Mouse (Mus musculus) neural tube, embryonic 13.5 days (tissue): ENCODE measurements around the gene Cd33. TPM values are rescaled to one million over a fixed set of nuclear protein-coding genes. Genes with fewer than 3 reads are reported as not detected.

Experiments
- ATAC-seq: fragments of 200-750 bp; cut with Nextera tagmentation; 2 replicates; pipeline ENCODE4 v1.8.0; 2017; ENCODE audit warnings: low read depth, mild to moderate bottlenecking, moderate TSS enrichment, moderate library complexity
- H3K27ac ChIP-seq: fragments of 300-500 bp; sonication (generic); replicated peaks from 2 replicates; pipeline ENCODE4 v1.5.1; 2015; ENCODE audit warnings: moderate library complexity, mild to moderate bottlenecking, inconsistent platforms
- H3K27me3 ChIP-seq: fragments of 300-500 bp; sonication (generic); 2 replicates; pipeline ENCODE4 v1.6.1; 2015; ENCODE audit warnings: mild to moderate bottlenecking, inconsistent platforms
- H3K36me3 ChIP-seq: fragments of 300-500 bp; sonication (generic); 2 replicates; pipeline ENCODE4 v1.6.1; 2015; ENCODE audit warnings: mild to moderate bottlenecking, inconsistent platforms
- H3K4me1 ChIP-seq: fragments of 300-500 bp; sonication (generic); replicated peaks from 2 replicates; pipeline ENCODE4 v1.6.1; 2015; ENCODE audit warnings: inconsistent platforms
- H3K4me2 ChIP-seq: fragments of 300-500 bp; sonication (generic); 2 replicates; pipeline ENCODE4 v1.6.1; 2015; ENCODE audit warnings: inconsistent platforms, mild to moderate bottlenecking, moderate library complexity
- H3K4me3 ChIP-seq: fragments of 300-500 bp; sonication (generic); 2 replicates; pipeline ENCODE4 v1.5.1; 2015; ENCODE audit warnings: mild to moderate bottlenecking, inconsistent platforms
- H3K9ac ChIP-seq: fragments of 300-500 bp; sonication (generic); 2 replicates; pipeline ENCODE4 v1.6.1; 2015; ENCODE audit warnings: moderate library complexity, mild to moderate bottlenecking, inconsistent platforms
- H3K9me3 ChIP-seq: fragments of 300-500 bp; sonication (generic); 2 replicates; pipeline ENCODE4 v1.6.1; 2016; ENCODE audit warnings: inconsistent platforms
- WGBS: fragments of 180-500 bp; shearing (Covaris S2); methylation state at CpG from one replicate; pipeline ENCODE4 v1.1.7; 2015; 5-methylcytosine and 5-hydroxymethylcytosine counted together
- polyA plus RNA-seq: library from polyadenylated mRNA; unstranded; fragments of >200 nt; fragmentation: Nextera tagmentation; extraction: Ambion mirVana; gene quantifications from 2 replicates; pipeline ENCODE4 v1.2.1, GENCODE M21; 2015

Cd33 gene
- polyA plus RNA-seq, 1 experiment from 2014 or later: 1.5 TPM

DNA sequence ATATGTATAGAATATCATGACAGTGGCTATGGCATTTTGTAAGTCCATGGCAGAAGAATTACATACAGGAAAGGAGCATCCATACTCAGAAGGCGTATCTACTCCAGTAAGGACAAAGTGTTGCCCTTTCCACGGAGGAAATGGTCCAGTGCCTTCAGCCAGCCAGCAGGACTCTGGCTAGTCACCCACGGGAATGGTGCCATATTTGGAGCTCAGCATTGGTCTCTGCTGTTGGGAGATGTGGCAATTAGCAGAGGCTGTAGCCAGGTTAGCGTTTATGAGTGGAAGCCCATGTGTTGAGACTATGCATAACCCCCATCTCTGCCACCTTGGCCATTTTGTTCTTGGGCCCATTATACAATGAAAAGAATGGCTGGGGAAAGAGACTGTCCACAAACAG is 4.0 kb upstream of the Cd33 start:
- no peak overlapping the region for H3K9ac ChIP-seq
- 83% methylated on average over 4 of the region's 4 CpGs for WGBS
- H3K4me2 ChIP-seq: no peak overlapping the region
- H3K27me3 ChIP-seq: no peaks in the 10 kb centered on the region
- H3K4me1 ChIP-seq: no peaks in the 10 kb centered on the region
- ATAC-seq: no peak
- no peaks in the 10 kb centered on the region for H3K9me3 ChIP-seq
- no peak overlapping the region for H3K4me3 ChIP-seq
- no peaks in the 10 kb centered on the region for H3K36me3 ChIP-seq
- H3K27ac ChIP-seq: no peak overlapping the region

GRCm38 (mm10) chr7:43547666-43548065 is 3.4 kb upstream of the Cd33 start:
- Histone ChIP-seq H3K9ac (no peak overlapping the region), H3K27me3 (no peaks in the 10 kb centered on the region), H3K27ac (no peak overlapping the region), H3K4me1 (no peaks in the 10 kb centered on the region), H3K36me3 (no peaks in the 10 kb centered on the region), H3K4me2 (no peak overlapping the region), H3K9me3 (no peaks in the 10 kb centered on the region), H3K4me3 (no peak overlapping the region)
- ATAC-seq: no peak
- 45% methylated on average over 5 of the region's 5 CpGs for WGBS

- Histone ChIP-seq H3K9ac (no peak overlapping the region), H3K9me3 (no peaks in the 10 kb centered on the region), H3K36me3 (no peaks in the 10 kb centered on the region), H3K27ac (no peak overlapping the region), H3K4me3 (no peak overlapping the region), H3K4me2 (no peak overlapping the region), H3K4me1 (no peaks in the 10 kb centered on the region), H3K27me3 (no peaks in the 10 kb centered on the region)
- WGBS: 72% methylated on average over 7 of the region's 7 CpGs
- no peak for ATAC-seq
These were observed 1.7 kb upstream of the Cd33 start for GRCm38 (mm10) chr7:43545656-43546545.

GRCm38 (mm10) chr7:43538524-43538923 is 5.7 kb downstream of the Cd33 start:
- Histone ChIP-seq H3K9ac (no peak overlapping the region), H3K4me3 (no peak overlapping the region), H3K36me3 (no peaks in the 10 kb centered on the region), H3K27ac (no peak overlapping the region), H3K4me1 (no peaks in the 10 kb centered on the region), H3K27me3 (no peaks in the 10 kb centered on the region), H3K4me2 (no peak overlapping the region), H3K9me3 (no peaks in the 10 kb centered on the region)
- no peak for ATAC-seq
- WGBS: 75% methylated on average over 4 of the region's 4 CpGs

GRCm38 (mm10) chr7:43532936-43533505 is 11.2 kb downstream of the Cd33 start:
- Histone ChIP-seq H3K27me3 (no peaks in the 10 kb centered on the region), H3K36me3 (no peaks in the 10 kb centered on the region), H3K9me3 (no peaks in the 10 kb centered on the region), H3K4me1 (no peaks in the 10 kb centered on the region), H3K27ac (no peak overlapping the region), H3K4me3 (no peak overlapping the region), H3K9ac (no peak overlapping the region), H3K4me2 (no peak overlapping the region)
- no peak for ATAC-seq
- 87% methylated on average over 9 of the region's 9 CpGs for WGBS

- Histone ChIP-seq H3K27me3 (no peaks in the 10 kb centered on the region), H3K4me1 (no peaks in the 10 kb centered on the region), H3K27ac (no peak overlapping the region), H3K9me3 (no peaks in the 10 kb centered on the region), H3K4me3 (no peak overlapping the region), H3K36me3 (no peaks in the 10 kb centered on the region), H3K9ac (no peak overlapping the region), H3K4me2 (no peak overlapping the region)
- no peak for ATAC-seq
- 77% methylated on average over 8 of the region's 8 CpGs for WGBS
These were observed 13.9 kb downstream of the Cd33 start for GRCm38 (mm10) chr7:43530216-43530785.

DNA sequence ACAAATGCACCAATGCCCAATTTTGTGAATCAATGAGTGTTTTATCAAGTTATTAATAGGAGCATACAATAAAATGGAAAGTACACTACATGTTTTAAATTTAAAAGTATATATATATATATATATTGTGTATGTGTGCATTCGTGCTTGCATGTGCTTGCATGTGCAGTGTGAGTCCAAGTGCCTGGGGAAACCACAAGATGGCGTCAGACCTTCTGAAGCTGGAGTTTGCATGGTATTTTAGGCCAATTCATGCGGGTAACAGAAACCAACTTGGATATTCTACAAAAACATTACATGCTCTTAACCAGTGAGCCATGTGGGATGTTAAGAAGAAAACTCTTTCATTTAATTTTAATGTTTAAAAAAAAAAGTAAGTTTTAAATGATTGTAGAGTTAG is 18.9 kb downstream of the Cd33 start:
- Histone ChIP-seq H3K4me2 (no peak overlapping the region), H3K27me3 (no peaks in the 10 kb centered on the region), H3K36me3 (no peaks in the 10 kb centered on the region), H3K27ac (no peak overlapping the region), H3K4me1 (no peaks in the 10 kb centered on the region), H3K9me3 (no peaks in the 10 kb centered on the region), H3K9ac (no peak overlapping the region), H3K4me3 (no peak overlapping the region)
- ATAC-seq: no peak
- 62% methylated on average over 3 of the region's 3 CpGs for WGBS

DNA sequence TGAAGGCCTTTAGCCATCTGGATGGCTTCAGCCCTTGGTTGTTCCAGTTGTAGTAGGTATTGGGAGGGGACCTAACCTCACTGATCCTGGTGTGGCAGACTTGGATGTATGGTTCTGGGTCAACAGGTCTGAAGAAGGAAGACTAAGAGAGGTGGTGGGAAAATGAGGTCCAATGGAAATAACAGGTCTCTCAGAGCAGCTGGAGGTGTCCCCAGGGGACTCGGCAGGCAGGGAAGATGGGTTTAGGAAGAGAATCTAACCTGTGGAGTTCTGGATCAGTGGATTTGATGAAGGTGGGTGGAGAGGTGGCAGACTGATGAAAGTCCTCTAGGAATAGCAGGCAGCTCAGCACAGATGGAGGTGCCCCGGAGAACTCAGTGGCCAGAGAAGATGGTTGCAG is 21.5 kb downstream of the Cd33 start:
- ATAC-seq: no peak
- H3K27ac ChIP-seq: no peak overlapping the region
- 90% methylated on average over 2 of the region's 2 CpGs for WGBS
- H3K27me3 ChIP-seq: no peaks in the 10 kb centered on the region
- no peak overlapping the region for H3K9ac ChIP-seq
- H3K36me3 ChIP-seq: no peaks in the 10 kb centered on the region
- H3K4me1 ChIP-seq: no peaks in the 10 kb centered on the region
- H3K9me3 ChIP-seq: no peaks in the 10 kb centered on the region
- no peak overlapping the region for H3K4me3 ChIP-seq
- H3K4me2 ChIP-seq: no peak overlapping the region

GRCm38 (mm10) chr7:43518341-43518740 is 25.9 kb downstream of the Cd33 start:
- Histone ChIP-seq H3K4me2 (no peak overlapping the region), H3K9me3 (no peaks in the 10 kb centered on the region), H3K4me3 (no peak overlapping the region), H3K36me3 (no peaks in the 10 kb centered on the region), H3K27me3 (no peaks in the 10 kb centered on the region), H3K27ac (no peak overlapping the region), H3K4me1 (no peaks in the 10 kb centered on the region), H3K9ac (no peak overlapping the region)
- ATAC-seq: no peak
- 87% methylated on average over 15 of the region's 15 CpGs for WGBS

DNA sequence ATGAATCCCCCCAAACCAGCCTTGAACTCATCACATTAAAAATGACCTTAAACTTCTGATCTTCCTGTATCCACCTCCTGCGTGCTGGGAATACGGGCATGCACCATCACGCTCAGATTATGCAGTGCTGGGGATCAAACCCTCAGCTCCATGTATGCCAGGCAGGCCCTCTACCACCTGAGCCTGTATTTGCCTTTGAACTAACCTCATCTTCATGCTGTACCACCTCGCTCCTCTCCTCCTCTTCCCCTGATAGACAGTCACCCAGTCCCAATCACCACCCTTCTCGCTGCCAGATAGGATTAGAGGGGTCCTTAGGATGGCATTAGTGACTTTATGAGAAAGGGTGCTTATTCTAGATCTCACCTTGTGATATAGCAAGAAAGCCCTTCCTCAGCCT is 29.2 kb downstream of the Cd33 start:
- Histone ChIP-seq H3K27ac (no peak overlapping the region), H3K27me3 (no peaks in the 10 kb centered on the region), H3K36me3 (no peaks in the 10 kb centered on the region), H3K9ac (no peak overlapping the region), H3K4me2 (no peak overlapping the region), H3K9me3 (no peaks in the 10 kb centered on the region), H3K4me1 (no peaks in the 10 kb centered on the region), H3K4me3 (no peak overlapping the region)
- 86% methylated on average over 5 of the region's 5 CpGs for WGBS
- no peak for ATAC-seq

GRCm38 (mm10) chr7:43512519-43512918 is 31.7 kb downstream of the Cd33 start:
- 82% methylated on average over 4 of the region's 4 CpGs for WGBS
- ATAC-seq: no peak
- H3K4me2 ChIP-seq: no peak overlapping the region
- H3K9me3 ChIP-seq: no peaks in the 10 kb centered on the region
- no peaks in the 10 kb centered on the region for H3K4me1 ChIP-seq
- no peaks in the 10 kb centered on the region for H3K27me3 ChIP-seq
- no peaks in the 10 kb centered on the region for H3K36me3 ChIP-seq
- no peak overlapping the region for H3K9ac ChIP-seq
- no peak overlapping the region for H3K27ac ChIP-seq
- no peak overlapping the region for H3K4me3 ChIP-seq

GRCm38 (mm10) chr7:43511707-43512478 is 32.3 kb downstream of the Cd33 start:
- H3K27ac ChIP-seq: no peak overlapping the region
- no peak overlapping the region for H3K4me3 ChIP-seq
- H3K9ac ChIP-seq: no peak overlapping the region
- WGBS: 60% methylated on average over 4 of the region's 4 CpGs
- no peaks in the 10 kb centered on the region for H3K4me1 ChIP-seq
- no peak for ATAC-seq
- H3K4me2 ChIP-seq: no peak overlapping the region
- no peaks in the 10 kb centered on the region for H3K36me3 ChIP-seq
- H3K27me3 ChIP-seq: no peaks in the 10 kb centered on the region
- no peaks in the 10 kb centered on the region for H3K9me3 ChIP-seq
